Mouse (Mus musculus): ENCODE data around the gene Xpnpep1. TPM values are rescaled to one million over a fixed set of nuclear protein-coding genes. Genes with fewer than 3 reads are reported as not detected.

The Xpnpep1 gene
- 148 and 169 TPM in 2 replicates for polyA plus RNA-seq (2015; fragmentation: Nextera tagmentation; extraction: Ambion mirVana)

DNA sequence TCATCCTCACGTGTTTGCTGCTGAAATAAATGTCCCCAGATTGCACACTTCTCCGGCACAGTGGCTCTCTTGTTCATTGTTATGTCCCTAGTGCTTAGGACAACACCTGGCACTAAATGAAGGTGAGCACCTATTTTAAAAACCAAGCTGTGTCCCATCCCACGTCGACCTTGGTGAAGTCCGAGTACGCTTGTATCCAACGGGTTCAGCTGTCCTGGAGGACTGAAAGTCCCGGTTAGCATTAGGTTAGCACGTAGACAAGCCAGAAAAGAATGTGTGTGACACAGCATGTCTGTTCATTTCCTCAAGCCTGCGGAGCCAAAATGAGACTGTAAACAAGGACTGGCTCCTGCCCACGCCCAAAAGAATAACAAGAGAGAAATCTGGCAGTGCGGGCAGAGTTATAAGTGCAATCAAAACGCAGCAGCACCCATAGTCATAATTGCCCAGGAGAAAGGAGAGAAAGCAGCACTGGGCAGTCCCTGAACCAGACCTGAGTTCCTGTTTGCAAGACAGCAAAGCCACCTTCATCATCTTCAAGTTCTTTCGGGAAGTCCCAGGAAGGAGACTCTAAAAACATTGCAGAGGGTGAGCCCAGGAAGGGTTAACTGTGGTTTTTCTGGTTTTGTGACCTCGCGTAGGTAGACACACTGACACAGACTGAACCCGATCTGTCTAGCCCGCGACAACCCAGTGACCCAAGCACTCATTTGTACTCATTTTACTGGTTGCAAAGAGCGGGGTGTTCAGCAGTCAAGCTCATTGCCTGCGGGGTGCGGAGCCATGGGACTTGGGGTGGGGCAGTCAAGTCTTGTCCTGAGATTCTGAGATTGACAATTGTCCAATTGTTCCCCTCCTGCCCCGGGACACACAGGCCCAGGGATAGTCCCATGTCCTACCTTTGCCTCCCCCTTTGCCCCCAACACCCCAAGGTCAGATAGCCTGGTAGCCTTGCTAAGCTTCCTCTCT, at the start of gene Xpnpep1:
TSS of gene Xpnpep1 (minus strand) at position 51 of the 969 bp plus-strand sequence.
- 55% methylated on average over 23 of the region's 23 CpGs for WGBS
- Histone ChIP-seq H3K9me3 (ENCODE audit: control insufficient read depth, low read length) (no peaks in the 10 kb centered on the region), H3K4me3 (ENCODE audit: low read length) (peak within 1 kb of the TSS; percentile 99), H3K9ac (ENCODE audit: low read length) (peak within 1 kb of the TSS; percentile 32; the same call in 1 of the 2 replicates), H3K4me2 (ENCODE audit: low read depth, low read length) (peak within 1 kb of the TSS; percentile 60), H3K36me3 (ENCODE audit: control insufficient read depth, insufficient read depth, low read length) (no peaks in the 10 kb centered on the region; the same call in 1 of the 2 replicates), H3K4me1 (replicated peaks; ENCODE audit: control insufficient read depth, insufficient read depth, low read length) (peaks cover 26% of the 10 kb centered on the region), H3K27me3 (ENCODE audit: control insufficient read depth, insufficient read depth, low read depth, low read length) (no peaks in the 10 kb centered on the region), H3K27ac (ENCODE audit: low read length) (peak within 1 kb of the TSS; percentile 89)
- ATAC-seq (ENCODE audit: low read depth) = no peak

DNA sequence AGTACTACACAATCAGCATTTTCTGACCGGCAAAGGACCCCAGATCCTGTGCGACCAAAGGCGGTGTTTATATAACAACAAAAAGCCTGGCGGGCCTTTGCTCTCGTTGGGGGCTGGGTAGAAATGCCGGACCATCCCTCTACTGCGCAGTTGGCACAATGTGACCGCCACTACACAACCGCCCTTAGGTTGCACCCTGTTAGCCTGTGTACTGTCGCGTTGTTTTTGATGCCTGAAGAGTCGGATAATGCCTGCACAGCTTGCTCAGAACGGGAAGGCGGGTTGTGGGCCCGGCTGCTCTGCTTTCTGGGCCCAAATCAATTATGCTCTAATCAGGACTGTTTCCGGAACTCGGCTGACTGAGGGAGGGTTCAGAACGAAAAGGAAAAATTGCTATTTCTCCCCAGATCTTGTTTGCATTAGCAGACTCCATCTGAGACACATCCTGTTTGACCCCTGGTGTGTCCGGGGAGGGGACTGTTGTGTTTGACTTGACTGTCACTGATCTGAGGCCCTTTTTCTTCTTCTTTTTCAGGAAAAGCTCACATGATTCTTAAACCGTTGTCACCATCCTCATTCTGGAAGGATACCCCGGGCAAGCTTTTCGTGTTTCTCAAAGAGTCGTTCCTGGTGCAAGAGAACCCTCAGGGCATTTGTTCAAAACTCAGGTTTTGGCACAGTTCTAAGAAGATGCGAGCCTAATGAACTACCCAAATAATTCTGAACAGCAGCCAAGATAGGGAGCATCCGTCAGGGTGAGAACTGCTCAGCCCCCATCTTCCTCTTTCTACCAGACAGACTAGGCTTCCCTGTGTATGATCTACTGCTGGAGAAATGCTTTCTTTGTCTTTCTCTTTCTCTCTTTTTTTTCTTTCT, 47.5 kb upstream of the Xpnpep1 start:
- WGBS = 13% methylated on average over 25 of the region's 25 CpGs
- peak overlapping the region; percentile 52 for H3K9ac ChIP-seq (ENCODE audit: low read length)
- peak; percentile 73 for ATAC-seq (ENCODE audit: low read depth)

DNA sequence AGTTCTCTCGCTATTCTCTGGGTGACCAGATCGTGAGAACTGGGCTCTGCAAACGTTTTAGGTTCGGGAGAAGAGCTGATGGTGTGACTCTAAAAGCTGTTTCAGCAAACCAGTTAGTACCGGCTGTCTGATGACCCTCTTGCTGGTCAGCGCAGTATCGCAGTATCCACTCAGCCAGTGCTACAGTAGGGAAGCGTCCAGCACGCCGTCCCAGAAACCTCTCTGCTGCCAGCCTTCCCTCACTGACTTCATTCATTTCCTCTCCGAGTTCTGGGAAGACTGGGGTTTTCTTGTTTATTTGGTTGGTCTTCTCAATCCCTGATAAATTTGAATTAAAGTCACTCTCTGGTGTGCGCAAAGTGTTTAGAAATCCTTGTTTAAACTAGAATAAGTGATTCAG, 46.8 kb upstream of the Xpnpep1 start:
- peak overlapping the region; percentile 18 for H3K4me3 ChIP-seq (ENCODE audit: low read length)
- H3K27me3 ChIP-seq (ENCODE audit: control insufficient read depth, insufficient read depth, low read depth, low read length) = no peaks in the 10 kb centered on the region
- peak overlapping the region; percentile 48 for H3K4me2 ChIP-seq (ENCODE audit: low read depth, low read length)
- ATAC-seq (ENCODE audit: low read depth) = peak; percentile 56
- H3K27ac ChIP-seq (ENCODE audit: low read length) = peak overlapping the region; percentile 96
- no peaks in the 10 kb centered on the region for H3K36me3 ChIP-seq (ENCODE audit: control insufficient read depth, insufficient read depth, low read length)
- WGBS = 28% methylated on average over 12 of the region's 12 CpGs
- H3K4me1 ChIP-seq (replicated peaks; ENCODE audit: control insufficient read depth, insufficient read depth, low read length) = peaks cover 51% of the 10 kb centered on the region
- H3K9ac ChIP-seq (ENCODE audit: low read length) = peak overlapping the region; percentile 52
- no peaks in the 10 kb centered on the region for H3K9me3 ChIP-seq (ENCODE audit: control insufficient read depth, low read length)

More for the DNA sequence above, 47.5 kb upstream of the Xpnpep1 start:
- Histone ChIP-seq H3K4me1 (replicated peaks; ENCODE audit: control insufficient read depth, insufficient read depth, low read length) (peaks cover 51% of the 10 kb centered on the region), H3K4me2 (ENCODE audit: low read depth, low read length) (peak overlapping the region; percentile 48), H3K36me3 (ENCODE audit: control insufficient read depth, insufficient read depth, low read length) (no peaks in the 10 kb centered on the region), H3K27ac (ENCODE audit: low read length) (peak overlapping the region; percentile 96), H3K27me3 (ENCODE audit: control insufficient read depth, insufficient read depth, low read depth, low read length) (no peaks in the 10 kb centered on the region), H3K9me3 (ENCODE audit: control insufficient read depth, low read length) (no peaks in the 10 kb centered on the region), H3K4me3 (ENCODE audit: low read length) (peak overlapping the region; percentile 18)

DNA sequence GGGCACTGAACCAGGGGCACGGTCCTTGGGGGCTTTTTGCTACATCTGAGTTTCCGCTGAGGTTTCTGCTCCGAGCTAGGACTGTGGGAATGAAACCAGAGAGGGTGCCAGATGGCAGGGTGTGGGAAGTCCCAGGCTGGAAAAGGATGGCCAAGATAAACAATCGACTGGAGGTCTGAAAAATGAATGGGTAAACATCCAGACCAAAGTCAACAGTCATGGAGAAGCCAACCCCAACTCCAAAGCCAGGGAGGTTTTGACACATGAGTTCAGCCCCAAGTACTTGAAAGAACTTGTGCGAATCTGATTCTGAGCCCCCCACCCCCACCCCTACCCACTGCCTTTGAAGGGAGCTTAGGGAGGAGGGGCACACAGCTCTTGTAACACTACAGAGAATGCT, 44.7 kb upstream of the Xpnpep1 start:
- Histone ChIP-seq H3K9ac (ENCODE audit: low read length) (no peak overlapping the region), H3K4me1 (replicated peaks; ENCODE audit: control insufficient read depth, insufficient read depth, low read length) (peaks cover 62% of the 10 kb centered on the region), H3K27ac (ENCODE audit: low read length) (peak overlapping the region; percentile 76), H3K36me3 (ENCODE audit: control insufficient read depth, insufficient read depth, low read length) (no peaks in the 10 kb centered on the region), H3K9me3 (ENCODE audit: control insufficient read depth, low read length) (no peaks in the 10 kb centered on the region), H3K4me3 (ENCODE audit: low read length) (no peak overlapping the region), H3K27me3 (ENCODE audit: control insufficient read depth, insufficient read depth, low read depth, low read length) (no peaks in the 10 kb centered on the region), H3K4me2 (ENCODE audit: low read depth, low read length) (peak overlapping the region; percentile 22; the same call in 1 of the 2 replicates)
- ATAC-seq (ENCODE audit: low read depth) = peak; percentile 69
- 8% methylated on average over 5 of the region's 5 CpGs for WGBS

DNA sequence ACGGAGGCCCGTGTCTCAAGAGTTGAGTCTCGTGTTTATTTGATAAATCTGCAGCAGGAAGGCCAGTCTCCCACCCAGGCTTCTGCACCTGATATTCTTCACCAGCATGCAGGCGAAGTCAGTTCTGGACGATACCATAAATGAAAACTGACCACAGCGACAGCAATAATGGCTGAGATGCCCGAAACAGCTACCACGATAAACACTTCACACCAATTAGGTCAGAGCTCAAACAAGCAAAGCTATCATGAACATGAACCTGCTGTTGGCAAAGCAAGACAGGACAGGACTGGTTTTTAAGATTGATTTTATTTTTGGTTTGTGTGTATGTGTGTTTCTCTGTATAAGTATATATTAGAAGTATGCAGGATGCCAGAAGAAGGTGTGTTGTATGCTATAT, 42.8 kb upstream of the Xpnpep1 start:
- H3K27ac ChIP-seq (ENCODE audit: low read length) = no peak overlapping the region
- no peaks in the 10 kb centered on the region for H3K36me3 ChIP-seq (ENCODE audit: control insufficient read depth, insufficient read depth, low read length)
- no peak overlapping the region; the same call in 1 of the 2 replicates for H3K9ac ChIP-seq (ENCODE audit: low read length)
- no peaks in the 10 kb centered on the region for H3K27me3 ChIP-seq (ENCODE audit: control insufficient read depth, insufficient read depth, low read depth, low read length)
- no peak overlapping the region for H3K4me2 ChIP-seq (ENCODE audit: low read depth, low read length)
- no peak overlapping the region for H3K4me3 ChIP-seq (ENCODE audit: low read length)
- H3K4me1 ChIP-seq (replicated peaks; ENCODE audit: control insufficient read depth, insufficient read depth, low read length) = peaks cover 67% of the 10 kb centered on the region
- no peaks in the 10 kb centered on the region for H3K9me3 ChIP-seq (ENCODE audit: control insufficient read depth, low read length)
- 40% methylated on average over 8 of the region's 8 CpGs for WGBS
- no peak for ATAC-seq (ENCODE audit: low read depth)

DNA sequence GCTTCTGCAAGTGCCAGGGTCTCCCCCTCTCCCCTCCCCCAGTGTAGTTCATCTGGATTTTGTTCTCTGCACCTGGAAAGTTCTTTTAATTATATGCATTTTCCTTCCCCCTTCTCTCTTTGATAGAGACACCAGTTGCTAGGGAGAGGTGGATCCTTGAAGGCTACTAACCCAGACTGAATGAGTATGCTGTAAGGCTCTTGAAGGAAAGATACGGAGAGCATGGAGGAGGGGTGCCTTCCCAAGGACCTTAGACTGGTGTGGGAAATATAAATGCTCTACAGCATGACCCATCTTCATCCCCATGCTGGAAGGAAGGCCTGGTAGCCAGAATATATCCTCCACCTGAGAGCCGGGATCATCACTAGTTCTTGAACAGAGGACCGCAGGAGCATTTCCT, 41.3 kb upstream of the Xpnpep1 start:
- no peak overlapping the region for H3K4me2 ChIP-seq (ENCODE audit: low read depth, low read length)
- no peak overlapping the region for H3K4me3 ChIP-seq (ENCODE audit: low read length)
- H3K27me3 ChIP-seq (ENCODE audit: control insufficient read depth, insufficient read depth, low read depth, low read length) = no peaks in the 10 kb centered on the region
- ATAC-seq (ENCODE audit: low read depth) = no peak
- no peak overlapping the region for H3K27ac ChIP-seq (ENCODE audit: low read length)
- no peak overlapping the region for H3K9ac ChIP-seq (ENCODE audit: low read length)
- no peaks in the 10 kb centered on the region for H3K36me3 ChIP-seq (ENCODE audit: control insufficient read depth, insufficient read depth, low read length)
- H3K4me1 ChIP-seq (replicated peaks; ENCODE audit: control insufficient read depth, insufficient read depth, low read length) = peaks cover 62% of the 10 kb centered on the region
- H3K9me3 ChIP-seq (ENCODE audit: control insufficient read depth, low read length) = no peaks in the 10 kb centered on the region
- 74% methylated on average over 3 of the region's 3 CpGs for WGBS

DNA sequence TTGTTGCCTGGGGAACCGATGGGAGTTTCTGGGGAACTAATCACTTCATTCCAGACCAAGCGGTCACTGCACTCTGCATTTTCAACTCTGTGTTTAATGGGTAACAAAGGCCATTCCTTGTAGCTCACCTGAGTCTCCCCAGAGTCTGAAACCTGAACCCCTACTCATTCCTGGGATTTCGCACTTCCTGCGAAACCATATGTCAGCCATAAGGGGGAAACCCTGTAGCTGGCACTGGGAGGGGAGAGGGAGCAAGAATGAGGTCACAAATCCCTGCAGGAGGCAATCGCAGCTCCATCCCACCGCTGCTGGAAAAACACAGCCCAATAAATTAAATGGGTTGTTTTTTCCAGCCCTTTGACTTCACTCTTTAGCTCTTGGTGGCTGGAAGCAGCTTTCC, 40.9 kb upstream of the Xpnpep1 start:
- Histone ChIP-seq H3K9ac (ENCODE audit: low read length) (no peak overlapping the region), H3K36me3 (ENCODE audit: control insufficient read depth, insufficient read depth, low read length) (no peaks in the 10 kb centered on the region), H3K4me2 (ENCODE audit: low read depth, low read length) (no peak overlapping the region), H3K27ac (ENCODE audit: low read length) (0 out of 2 replicates have a peak overlapping the region, but pooled peaks have one; percentile 7), H3K4me3 (ENCODE audit: low read length) (no peak overlapping the region), H3K9me3 (ENCODE audit: control insufficient read depth, low read length) (no peaks in the 10 kb centered on the region), H3K4me1 (replicated peaks; ENCODE audit: control insufficient read depth, insufficient read depth, low read length) (peaks cover 62% of the 10 kb centered on the region), H3K27me3 (ENCODE audit: control insufficient read depth, insufficient read depth, low read depth, low read length) (no peaks in the 10 kb centered on the region)
- no peak for ATAC-seq (ENCODE audit: low read depth)
- 34% methylated on average over 6 of the region's 6 CpGs for WGBS

DNA sequence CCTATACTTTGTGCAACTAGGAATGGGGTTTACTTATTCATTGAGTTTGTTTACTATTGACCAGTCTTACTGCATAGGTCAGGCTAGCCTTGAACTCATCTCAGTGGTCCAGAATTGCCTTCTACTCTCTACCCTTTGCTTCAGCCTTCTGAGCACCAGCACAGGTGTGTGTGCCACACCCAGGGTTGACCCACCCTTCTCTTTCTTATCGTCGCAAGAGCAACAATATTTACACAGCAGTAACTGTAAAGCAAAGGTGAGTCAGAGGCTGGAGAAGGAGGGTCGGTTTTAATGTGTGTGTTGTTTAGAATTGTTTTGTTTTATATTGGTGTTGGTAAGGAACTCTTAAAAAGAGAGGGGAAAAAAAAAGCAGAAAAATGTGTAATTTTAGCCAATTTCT, 40.5 kb upstream of the Xpnpep1 start:
- no peaks in the 10 kb centered on the region for H3K27me3 ChIP-seq (ENCODE audit: control insufficient read depth, insufficient read depth, low read depth, low read length)
- no peaks in the 10 kb centered on the region for H3K9me3 ChIP-seq (ENCODE audit: control insufficient read depth, low read length)
- ATAC-seq (ENCODE audit: low read depth) = no peak
- H3K4me1 ChIP-seq (replicated peaks; ENCODE audit: control insufficient read depth, insufficient read depth, low read length) = peaks cover 62% of the 10 kb centered on the region
- no peak overlapping the region for H3K4me3 ChIP-seq (ENCODE audit: low read length)
- H3K27ac ChIP-seq (ENCODE audit: low read length) = no peak overlapping the region
- H3K36me3 ChIP-seq (ENCODE audit: control insufficient read depth, insufficient read depth, low read length) = no peaks in the 10 kb centered on the region
- WGBS = 38% methylated on average over 3 of the region's 3 CpGs
- no peak overlapping the region for H3K4me2 ChIP-seq (ENCODE audit: low read depth, low read length)
- no peak overlapping the region for H3K9ac ChIP-seq (ENCODE audit: low read length)

DNA sequence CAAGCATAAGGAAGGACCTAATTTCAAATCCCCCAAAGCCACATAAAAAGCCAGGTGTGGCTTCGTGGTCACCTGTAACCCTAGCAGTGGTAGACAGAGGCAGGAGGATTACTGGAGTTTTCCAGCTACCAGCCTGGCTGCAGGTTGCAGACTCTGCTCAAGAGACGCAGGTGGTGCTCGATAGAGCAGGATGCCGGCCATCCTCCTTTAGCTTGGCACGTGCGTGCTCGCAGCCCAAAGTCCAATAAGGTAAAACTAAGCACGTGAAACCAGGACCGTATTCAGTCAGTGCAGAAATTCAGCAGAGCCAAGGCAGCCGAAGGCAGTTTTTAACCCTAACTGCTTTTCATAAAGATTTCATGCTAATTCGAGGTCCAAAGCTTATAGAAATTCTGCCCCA, 40.0 kb upstream of the Xpnpep1 start:
- WGBS = 74% methylated on average over 11 of the region's 11 CpGs
- H3K27me3 ChIP-seq (ENCODE audit: control insufficient read depth, insufficient read depth, low read depth, low read length) = no peaks in the 10 kb centered on the region
- H3K4me2 ChIP-seq (ENCODE audit: low read depth, low read length) = no peak overlapping the region
- H3K9me3 ChIP-seq (ENCODE audit: control insufficient read depth, low read length) = no peaks in the 10 kb centered on the region
- no peak overlapping the region for H3K4me3 ChIP-seq (ENCODE audit: low read length)
- H3K27ac ChIP-seq (ENCODE audit: low read length) = no peak overlapping the region
- no peak for ATAC-seq (ENCODE audit: low read depth)
- H3K4me1 ChIP-seq (replicated peaks; ENCODE audit: control insufficient read depth, insufficient read depth, low read length) = peaks cover 63% of the 10 kb centered on the region
- H3K9ac ChIP-seq (ENCODE audit: low read length) = no peak overlapping the region
- H3K36me3 ChIP-seq (ENCODE audit: control insufficient read depth, insufficient read depth, low read length) = no peaks in the 10 kb centered on the region
